Mouse (Mus musculus) heart, embryonic 15.5 days (tissue): ENCODE results near the gene Tomm40l. TPM values are rescaled to one million over a fixed set of nuclear protein-coding genes. Genes with fewer than 3 reads are reported as not detected.

Experiments used
- ATAC-seq: fragments of 200-750 bp; cut with Nextera tagmentation; replicated peaks from 2 replicates; pipeline ENCODE4 v1.8.0; 2017; ENCODE audit warnings: low read depth, moderate TSS enrichment; ENCODE audit not compliant: insufficient number of reproducible peaks, insufficient read depth, low FRiP score
- H3K27ac ChIP-seq: fragments of 300-500 bp; sonication (generic); 2 replicates; pipeline ENCODE4 v1.5.1; 2015; ENCODE audit warnings: mild to moderate bottlenecking, inconsistent platforms
- H3K27me3 ChIP-seq: fragments of 300-500 bp; sonication (generic); 2 replicates; pipeline ENCODE4 v1.6.1; 2015; ENCODE audit warnings: inconsistent platforms
- H3K36me3 ChIP-seq: fragments of 300-500 bp; sonication (generic); 2 replicates; pipeline ENCODE4 v1.6.1; 2015; ENCODE audit warnings: mild to moderate bottlenecking, inconsistent platforms
- H3K4me1 ChIP-seq: fragments of 300-500 bp; sonication (generic); replicated peaks from 2 replicates; pipeline ENCODE4 v1.6.1; 2015; ENCODE audit warnings: inconsistent platforms
- H3K4me2 ChIP-seq: fragments of 300-500 bp; sonication (generic); 2 replicates; pipeline ENCODE4 v1.6.1; 2015; ENCODE audit warnings: inconsistent platforms, mild to moderate bottlenecking, moderate library complexity
- H3K4me3 ChIP-seq: fragments of 300-500 bp; sonication (generic); 2 replicates; pipeline ENCODE4 v1.5.1; 2015; ENCODE audit warnings: mild to moderate bottlenecking, inconsistent platforms
- H3K9ac ChIP-seq: fragments of 300-500 bp; sonication (generic); 2 replicates; pipeline ENCODE4 v1.6.1; 2015; ENCODE audit warnings: mild to moderate bottlenecking, inconsistent platforms
- H3K9me3 ChIP-seq: fragments of 300-500 bp; sonication (generic); replicated peaks from 2 replicates; pipeline ENCODE4 v1.6.1; 2016; ENCODE audit warnings: inconsistent platforms
- WGBS: fragments of 180-500 bp; shearing (Covaris S2); methylation state at CpG from one replicate; pipeline ENCODE4 v1.1.7; 2015; ENCODE audit warnings: mixed read lengths; 5-methylcytosine and 5-hydroxymethylcytosine counted together
- polyA plus RNA-seq: library from polyadenylated mRNA; unstranded; fragments of >200 nt; fragmentation: Nextera tagmentation; extraction: Ambion mirVana; gene quantifications from 2 replicates; pipeline ENCODE4 v1.2.1, GENCODE M21; 2015

The Tomm40l gene
- polyA plus RNA-seq, 1 experiment from 2014 or later = 55.6 TPM

DNA sequence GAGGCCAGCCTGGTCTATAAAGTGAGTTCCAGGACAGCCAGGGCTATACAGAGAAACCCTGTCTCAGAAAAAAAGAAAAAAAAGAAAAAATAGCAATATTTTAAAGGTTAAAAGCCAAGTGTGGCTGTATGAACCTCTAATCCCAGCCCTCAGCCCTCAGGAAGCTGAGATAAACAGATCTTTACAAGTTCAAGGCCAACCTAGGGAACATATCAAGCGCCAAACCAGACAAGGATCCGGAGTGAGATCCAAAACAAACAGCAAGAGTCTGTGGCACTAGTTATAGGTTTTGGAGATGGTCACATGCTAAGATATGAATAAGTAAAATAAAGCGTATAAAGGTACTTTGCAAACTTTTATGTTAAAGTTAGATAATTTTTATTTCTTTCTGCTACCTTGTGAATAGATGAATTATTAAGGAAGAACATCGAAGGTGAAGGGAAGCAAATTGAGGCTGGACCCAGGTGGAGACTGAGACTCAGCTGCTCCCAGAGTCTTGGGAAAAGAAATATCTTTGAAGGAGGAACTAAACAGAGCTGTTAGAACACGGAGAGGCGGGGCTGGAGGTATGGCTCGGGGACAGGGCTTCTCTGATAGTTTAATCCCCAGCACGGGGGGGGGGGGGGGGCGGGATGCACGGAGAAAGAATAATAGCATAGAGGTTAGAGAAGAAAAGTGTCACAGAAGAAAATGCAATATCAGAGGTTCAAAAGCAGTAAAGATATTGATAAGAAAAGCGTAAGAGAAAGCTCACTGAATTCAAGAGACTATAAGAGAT is 18.7 kb downstream of the Tomm40l start:
- Histone ChIP-seq H3K36me3 (no peaks in the 10 kb centered on the region), H3K27ac (no peak overlapping the region), H3K9me3 (no peaks in the 10 kb centered on the region), H3K4me1 (no peaks in the 10 kb centered on the region), H3K9ac (no peak overlapping the region), H3K4me2 (no peak overlapping the region), H3K4me3 (no peak overlapping the region), H3K27me3 (no peaks in the 10 kb centered on the region)
- 55% methylated on average over 9 of the region's 11 CpGs for WGBS
- no peak for ATAC-seq

GRCm38 (mm10) chr1:171200769-171201168 is 21.5 kb downstream of the Tomm40l start:
- 83% methylated on average over 1 of the region's 1 CpGs for WGBS
- peaks cover 3% of the 10 kb centered on the region for H3K27me3 ChIP-seq
- no peak overlapping the region for H3K4me3 ChIP-seq
- H3K9ac ChIP-seq = no peak overlapping the region
- no peak for ATAC-seq
- no peak overlapping the region for H3K27ac ChIP-seq
- no peak overlapping the region for H3K4me2 ChIP-seq
- no peaks in the 10 kb centered on the region for H3K36me3 ChIP-seq
- peaks cover 6% of the 10 kb centered on the region for H3K4me1 ChIP-seq
- no peaks in the 10 kb centered on the region for H3K9me3 ChIP-seq

DNA sequence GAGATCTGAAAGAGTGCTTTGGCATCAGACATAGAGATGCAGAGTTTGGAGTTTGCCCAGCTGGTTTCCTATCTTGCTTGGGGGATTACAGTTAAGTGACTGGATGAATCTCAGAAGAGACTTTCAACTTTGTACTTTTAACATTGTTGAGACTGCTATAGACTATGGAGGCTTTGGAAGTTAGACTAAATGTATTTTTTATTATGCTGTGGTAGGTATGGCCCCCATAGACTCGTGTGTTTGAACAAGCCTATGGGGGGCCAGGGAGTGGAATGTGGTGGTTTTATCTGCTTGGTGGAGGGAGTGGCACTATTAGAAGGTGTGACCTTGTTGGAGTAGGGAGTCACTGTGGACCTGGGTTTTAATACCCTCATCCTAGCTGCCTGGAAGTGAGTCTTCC is 22.8 kb downstream of the Tomm40l start:
- Histone ChIP-seq H3K4me3 (no peak overlapping the region), H3K9me3 (no peaks in the 10 kb centered on the region), H3K4me2 (no peak overlapping the region), H3K27me3 (peaks cover 11% of the 10 kb centered on the region), H3K9ac (no peak overlapping the region), H3K36me3 (no peaks in the 10 kb centered on the region), H3K4me1 (peaks cover 17% of the 10 kb centered on the region), H3K27ac (no peak overlapping the region)
- ATAC-seq = no peak
- 34% methylated on average over 1 of the region's 1 CpGs for WGBS

- peak within 1 kb of the TSS; percentile 78 for H3K4me3 ChIP-seq
- H3K9ac ChIP-seq = peak within 1 kb of the TSS; percentile 69
- no peaks in the 10 kb centered on the region for H3K9me3 ChIP-seq
- H3K27ac ChIP-seq = peak within 1 kb of the TSS; percentile 73
- H3K27me3 ChIP-seq = peaks cover 11% of the 10 kb centered on the region
- H3K4me2 ChIP-seq = peak within 1 kb of the TSS; percentile 87
- H3K36me3 ChIP-seq = no peaks in the 10 kb centered on the region
- ATAC-seq = peak; percentile 93
- WGBS = under 1% methylated on average over 33 of the region's 33 CpGs
- peaks cover 39% of the 10 kb centered on the region for H3K4me1 ChIP-seq
Measured at GRCm38 (mm10) chr1:171195887-171196397, 26.4 kb downstream of the Tomm40l start, which contains the start of gene Pcp4l1. Gene Pcp4l1 (minus strand): TSS chr1:171196268.

GRCm38 (mm10) chr1:171195046-171195822 is 27.1 kb downstream of the Tomm40l start:
- Histone ChIP-seq H3K4me3 (peak overlapping the region; percentile 78), H3K4me2 (peak overlapping the region; percentile 87), H3K36me3 (no peaks in the 10 kb centered on the region), H3K9me3 (no peaks in the 10 kb centered on the region), H3K27me3 (peaks cover 11% of the 10 kb centered on the region), H3K9ac (peak overlapping the region; percentile 69), H3K27ac (peak overlapping the region; percentile 73), H3K4me1 (peaks cover 39% of the 10 kb centered on the region)
- 0 out of 2 replicates have a peak, but pooled peaks have one; percentile 2 for ATAC-seq
- 9% methylated on average over 20 of the region's 20 CpGs for WGBS

GRCm38 (mm10) chr1:171193911-171194830 is 28.1 kb downstream of the Tomm40l start:
- whole genome bisulfite sequencing = 44% methylated on average over 11 of the region's 11 CpGs
- Histone ChIP-seq H3K27me3 (peaks cover 11% of the 10 kb centered on the region), H3K27ac (no peak overlapping the region), H3K4me3 (peak overlapping the region; percentile 78), H3K36me3 (no peaks in the 10 kb centered on the region), H3K4me2 (peak overlapping the region; percentile 87), H3K9ac (no peak overlapping the region), H3K9me3 (no peaks in the 10 kb centered on the region), H3K4me1 (peaks cover 46% of the 10 kb centered on the region)
- no peak for ATAC-seq

GRCm38 (mm10) chr1:171193093-171193840 is 29.0 kb downstream of the Tomm40l start:
- peaks cover 55% of the 10 kb centered on the region for H3K4me1 ChIP-seq
- H3K27ac ChIP-seq = no peak overlapping the region
- ATAC-seq = no peak

DNA sequence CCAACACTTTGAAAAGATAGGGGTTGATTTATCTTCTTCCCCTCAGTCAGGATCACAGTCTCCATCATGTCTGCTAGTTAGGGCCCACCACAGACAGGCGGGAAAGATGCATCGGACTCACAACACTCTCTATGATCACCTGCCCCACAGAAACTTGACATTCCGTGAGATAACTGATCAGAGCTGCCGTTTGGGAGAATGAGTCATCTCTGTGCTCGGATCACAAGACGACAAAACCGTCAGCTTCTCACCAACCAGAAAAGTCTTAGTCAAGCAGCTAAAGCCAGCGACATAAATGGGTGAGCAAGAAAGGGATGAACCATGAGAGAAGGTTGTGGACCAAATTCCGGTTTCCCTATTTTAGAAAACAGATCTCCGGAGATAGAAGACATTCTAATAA is 30.0 kb downstream of the Tomm40l start:
- no peak overlapping the region for H3K4me3 ChIP-seq
- no peak overlapping the region for H3K27ac ChIP-seq
- H3K9me3 ChIP-seq = no peaks in the 10 kb centered on the region
- H3K4me2 ChIP-seq = peak overlapping the region; percentile 87; the same call in 1 of the 2 replicates
- ATAC-seq = no peak
- H3K4me1 ChIP-seq = peaks cover 59% of the 10 kb centered on the region
- H3K27me3 ChIP-seq = peaks cover 11% of the 10 kb centered on the region
- no peaks in the 10 kb centered on the region for H3K36me3 ChIP-seq
- no peak overlapping the region for H3K9ac ChIP-seq
- 56% methylated on average over 10 of the region's 10 CpGs for WGBS

More at GRCm38 (mm10) chr1:171193093-171193840, 29.0 kb downstream of the Tomm40l start:
- H3K9ac ChIP-seq = no peak overlapping the region
- peaks cover 11% of the 10 kb centered on the region for H3K27me3 ChIP-seq
- H3K36me3 ChIP-seq = no peaks in the 10 kb centered on the region
- H3K4me2 ChIP-seq = peak overlapping the region; percentile 87
- 16% methylated on average over 18 of the region's 18 CpGs for WGBS
- H3K4me3 ChIP-seq = peak overlapping the region; percentile 23
- H3K9me3 ChIP-seq = no peaks in the 10 kb centered on the region

DNA sequence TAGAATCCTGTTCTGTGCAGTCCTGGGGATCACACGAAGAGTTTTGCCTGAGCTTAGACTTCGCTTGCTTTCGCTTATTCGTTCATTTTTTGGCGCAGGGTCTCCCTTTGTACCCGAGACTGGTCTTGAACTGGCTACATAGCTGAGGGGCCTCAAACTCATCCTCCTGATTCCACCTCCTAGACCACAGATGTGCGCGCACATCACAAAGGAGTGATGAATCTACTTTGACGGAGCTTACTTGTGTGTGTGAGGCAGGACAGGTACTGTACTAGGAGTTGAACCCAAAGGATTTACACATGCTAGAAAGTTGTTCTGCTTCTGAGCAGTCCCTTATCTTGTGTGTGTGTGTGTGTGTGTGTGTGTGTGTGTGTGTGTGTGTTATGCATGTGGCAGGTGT is 31.5 kb downstream of the Tomm40l start:
- no peak overlapping the region for H3K4me3 ChIP-seq
- H3K4me1 ChIP-seq = peaks cover 63% of the 10 kb centered on the region
- no peaks in the 10 kb centered on the region for H3K36me3 ChIP-seq
- no peak for ATAC-seq
- H3K4me2 ChIP-seq = no peak overlapping the region
- H3K9me3 ChIP-seq = no peaks in the 10 kb centered on the region
- H3K27me3 ChIP-seq = peaks cover 8% of the 10 kb centered on the region
- 96% methylated on average over 9 of the region's 9 CpGs for WGBS
- H3K9ac ChIP-seq = no peak overlapping the region
- H3K27ac ChIP-seq = peak overlapping the region; percentile 95; the same call in 1 of the 2 replicates

- Histone ChIP-seq H3K4me3 (no peak overlapping the region; the same call in 1 of the 2 replicates), H3K27ac (peak overlapping the region; percentile 95), H3K36me3 (no peaks in the 10 kb centered on the region), H3K9ac (peak overlapping the region; percentile 44), H3K9me3 (no peaks in the 10 kb centered on the region), H3K27me3 (no peaks in the 10 kb centered on the region; the same call in 1 of the 2 replicates), H3K4me2 (peak overlapping the region; percentile 51), H3K4me1 (peaks cover 61% of the 10 kb centered on the region)
- 39% methylated on average over 14 of the region's 14 CpGs for WGBS
- peak; percentile 89 for ATAC-seq
Measured at GRCm38 (mm10) chr1:171189476-171190114, 32.7 kb downstream of the Tomm40l start.
